Mouse (Mus musculus) ES-E14 (cell line): ENCODE results near the gene Specc1l. TPM values are rescaled to one million over a fixed set of nuclear protein-coding genes. Genes with fewer than 3 reads are reported as not detected.

Source experiments
- DNase-seq: peaks from one replicate; pipeline ENCODE4 v3.0.0-alpha.2; 2013; ENCODE audit warnings: low read depth, low spot score
- H3K27ac ChIP-seq: 2 replicates; pipeline ENCODE4 v1.5.1; 2012; ENCODE audit warnings: low read depth, mild to moderate bottlenecking, low read length, moderate library complexity, mixed read lengths; ENCODE audit not compliant: poor library complexity, insufficient read depth, severe bottlenecking
- H3K36me3 ChIP-seq: 2 replicates; pipeline ENCODE4 v1.6.1; 2012; ENCODE audit warnings: mild to moderate bottlenecking, low read length, moderate library complexity, mixed read lengths; ENCODE audit not compliant: control insufficient read depth, poor library complexity, insufficient read depth, severe bottlenecking
- H3K4me1 ChIP-seq, 2 experiments: fragments of 150-350 bp in 1 of 2; sonication (generic) in 1 of 2; 2 replicates each; pipeline ENCODE4 v1.6.1; 2012; ENCODE audit warnings: low read length in 2 of 2, mild to moderate bottlenecking in 1 of 2, mixed read lengths in 1 of 2; ENCODE audit not compliant: control insufficient read depth in 2 of 2, insufficient read depth in 2 of 2, poor library complexity in 1 of 2
- H3K4me3 ChIP-seq, 2 experiments: fragments of 150-350 bp in 1 of 2; sonication (generic) in 1 of 2; 2 replicates each; pipeline ENCODE4 v1.5.1; 2012; ENCODE audit warnings: low read length in 2 of 2, low read depth in 1 of 2, mild to moderate bottlenecking in 1 of 2, mixed read lengths in 1 of 2; ENCODE audit not compliant: insufficient read depth in 1 of 2, poor library complexity in 1 of 2, severe bottlenecking in 1 of 2
- H3K9ac ChIP-seq: 2 replicates; pipeline ENCODE4 v1.6.1; 2012; ENCODE audit warnings: low read depth, mild to moderate bottlenecking, low read length, mixed read lengths; ENCODE audit not compliant: poor library complexity, insufficient read depth, severe bottlenecking
- H3K9me3 ChIP-seq: fragments of 150-350 bp; sonication (generic); 2 replicates; pipeline ENCODE4 v1.6.1; 2012; ENCODE audit warnings: low read depth, mild to moderate bottlenecking, low read length; ENCODE audit not compliant: control insufficient read depth, insufficient read depth
- CHD2 ChIP-seq: IDR thresholded peaks from 2 replicates; pipeline ENCODE4 v1.6.1; 2014; ENCODE audit warnings: mild to moderate bottlenecking, low read depth, low read length, inconsistent platforms
- HCFC1 ChIP-seq: IDR thresholded peaks from 2 replicates; pipeline ENCODE4 v1.6.1; 2012; ENCODE audit warnings: low read length, inconsistent platforms, borderline replicate concordance; ENCODE audit not compliant: insufficient read depth
- MAFK ChIP-seq: IDR thresholded peaks from 2 replicates; pipeline ENCODE4 v1.6.1; 2014; ENCODE audit warnings: mild to moderate bottlenecking, low read depth, low read length, inconsistent platforms; ENCODE audit not compliant: insufficient read depth
- ZC3H11A ChIP-seq: IDR thresholded peaks from 2 replicates; pipeline ENCODE4 v1.6.1; 2012; ENCODE audit warnings: low read depth, mild to moderate bottlenecking, inconsistent platforms, low read length, borderline replicate concordance
- ZNF384 ChIP-seq: IDR thresholded peaks from 2 replicates; pipeline ENCODE4 v1.6.1; 2012; ENCODE audit warnings: low read depth, low read length, inconsistent platforms
- in situ Hi-C, 2 experiments: fragments of 600-800 bp; cut with MboI; formaldehyde crosslinking; loops; one replicate each; pipeline ENCODE4 v1.15.1; 2025; ENCODE audit warnings: low sequenced_read_pairs in 2 of 2, inconsistent platforms in 1 of 2; ENCODE audit not compliant: unreplicated experiment in 2 of 2
- total RNA-seq: library from RNA; depleted of rRNA; stranded (reverse); fragments of 300-350 nt; gene quantifications from 2 replicates; pipeline ENCODE4 v1.2.3, GENCODE M21; 2012

Gene Specc1l
- total RNA-seq, 1 experiment = 23.5 TPM

GRCm38 (mm10) chr10:75184826-75185225 lies 27.0 kb upstream of the Specc1l start:
- H3K9me3 ChIP-seq = no peaks in the 10 kb centered on the region
- no peak overlapping the region for H3K9ac ChIP-seq
- peaks cover 3 to 17% of the 10 kb centered on the region in 2 experiments; a peak in 3 of 4 replicates for H3K4me1 ChIP-seq
- no peak for DNase-seq
- peaks cover 14% of the 10 kb centered on the region; the same call in 1 of the 2 replicates for H3K36me3 ChIP-seq
- TF ChIP-seq CHD2 = no peak
- TF ChIP-seq ZNF384 = no peak
- no peak for TF ChIP-seq MAFK
- TF ChIP-seq ZC3H11A = no peak
- TF ChIP-seq HCFC1 = no peak
- in situ Hi-C loops = loop anchor here in 1 of 2 experiments (5.0 kb wide), 1 partner anchor 252 kb away; no protein-coding TSS in a partner anchor
- peak overlapping the region; percentile 12 to 17; a peak in 2 of 4 replicates for H3K4me3 ChIP-seq
- H3K27ac ChIP-seq = no peak overlapping the region

GRCm38 (mm10) chr10:75186551-75186950 lies 25.3 kb upstream of the Specc1l start:
- H3K4me3 ChIP-seq = no peak overlapping the region
- peaks cover 3 to 17% of the 10 kb centered on the region in 2 experiments; a peak in 3 of 4 replicates for H3K4me1 ChIP-seq
- DNase-seq = no peak
- TF ChIP-seq ZC3H11A (no peak), CHD2 (no peak), ZNF384 (no peak), HCFC1 (no peak), MAFK (no peak)
- H3K9ac ChIP-seq = no peak overlapping the region
- in situ Hi-C loops = loop anchor here in 1 of 2 experiments (5.0 kb wide), 1 partner anchor 251 kb away; no protein-coding TSS in a partner anchor
- H3K36me3 ChIP-seq = peaks cover 3% of the 10 kb centered on the region; the same call in 1 of the 2 replicates
- H3K27ac ChIP-seq = no peak overlapping the region
- H3K9me3 ChIP-seq = no peaks in the 10 kb centered on the region

GRCm38 (mm10) chr10:75187366-75188056 lies 24.4 kb upstream of the Specc1l start:
- in situ Hi-C loops = loop anchor here in 1 of 2 experiments (5.0 kb wide), 1 partner anchor 250 kb away; no protein-coding TSS in a partner anchor
- Histone ChIP-seq H3K9ac (no peak overlapping the region), H3K4me3 (no peak overlapping the region), H3K27ac (no peak overlapping the region), H3K36me3 (peaks cover 2% of the 10 kb centered on the region; the same call in 1 of the 2 replicates), H3K4me1 (peaks cover 3 to 17% of the 10 kb centered on the region in 2 experiments; a peak in 3 of 4 replicates), H3K9me3 (no peaks in the 10 kb centered on the region)
- no peak for DNase-seq
- TF ChIP-seq MAFK = no peak
- TF ChIP-seq ZC3H11A = no peak
- TF ChIP-seq ZNF384 = no peak
- TF ChIP-seq HCFC1 = no peak
- TF ChIP-seq CHD2 = no peak

GRCm38 (mm10) chr10:75191647-75192046 lies 20.2 kb upstream of the Specc1l start:
- in situ Hi-C loops = no loop called here
- Histone ChIP-seq H3K27ac (no peak overlapping the region), H3K4me3 (no peak overlapping the region), H3K36me3 (no peaks in the 10 kb centered on the region), H3K9me3 (no peaks in the 10 kb centered on the region), H3K9ac (no peak overlapping the region), H3K4me1 (no peaks in the 10 kb centered on the region; a peak in 1 of 4 replicates)
- DNase-seq = peak; percentile 65
- no peak for TF ChIP-seq MAFK
- TF ChIP-seq ZC3H11A = peak; percentile 28; the same call in 1 of the 2 replicates
